Mouse (Mus musculus) MEL (cell line): Measurements from ENCODE around the gene Ssc5d. TPM values are rescaled to one million over a fixed set of nuclear protein-coding genes. Genes with fewer than 3 reads are reported as not detected.

Experiments used
- DNase-seq: peaks from one replicate; pipeline ENCODE4 v3.0.0; 2011; ENCODE audit warnings: low read depth, low spot score
- H3K27ac ChIP-seq: 2 replicates; pipeline ENCODE4 v1.5.1; 2012; ENCODE audit warnings: low read depth, mild to moderate bottlenecking, control low read depth, low read length, moderate library complexity; ENCODE audit not compliant: control insufficient read depth
- H3K27me3 ChIP-seq, 2 experiments: fragments of 150-350 bp in 1 of 2; sonication (generic) in 1 of 2; 2 replicates each; pipeline ENCODE4 v1.6.1; 2012; ENCODE audit warnings: low read length in 2 of 2, mild to moderate bottlenecking in 2 of 2, improper control_type of control experiment in 1 of 2, moderate library complexity in 1 of 2; ENCODE audit not compliant: insufficient read depth in 2 of 2, control insufficient read depth in 1 of 2
- H3K36me3 ChIP-seq, 2 experiments: 2 replicates each; pipeline ENCODE4 v1.6.1; 2012 to 2014; ENCODE audit warnings: low read length in 2 of 2, improper control_type of control experiment in 1 of 2, inconsistent platforms in 1 of 2, mild to moderate bottlenecking in 1 of 2; ENCODE audit not compliant: insufficient read depth in 2 of 2, control insufficient read depth in 1 of 2
- H3K4me1 ChIP-seq, 2 experiments: fragments of 150-350 bp in 1 of 2; sonication (generic) in 1 of 2; 2 replicates each; pipeline ENCODE4 v1.6.1; 2012; ENCODE audit warnings: low read length in 2 of 2, improper control_type of control experiment in 1 of 2, mild to moderate bottlenecking in 1 of 2; ENCODE audit not compliant: insufficient read depth in 2 of 2, control insufficient read depth in 1 of 2
- H3K4me3 ChIP-seq, 2 experiments: fragments of 150-350 bp in 1 of 2; sonication (generic) in 1 of 2; 2 replicates each; pipeline ENCODE4 v1.5.1; 2012; ENCODE audit warnings: low read depth in 2 of 2, low read length in 2 of 2, mild to moderate bottlenecking in 2 of 2, moderate library complexity in 2 of 2, control low read depth in 1 of 2, improper control_type of control experiment in 1 of 2; ENCODE audit not compliant: control insufficient read depth in 1 of 2, insufficient read depth in 1 of 2
- H3K79me2 ChIP-seq: 2 replicates; pipeline ENCODE4 v1.6.1; 2012; ENCODE audit warnings: mild to moderate bottlenecking, low read length, moderate library complexity; ENCODE audit not compliant: control insufficient read depth, poor library complexity, insufficient read depth
- H3K9ac ChIP-seq: 2 replicates; pipeline ENCODE4 v1.6.1; 2012; ENCODE audit warnings: low read depth, mild to moderate bottlenecking, control low read depth, low read length, moderate library complexity; ENCODE audit not compliant: control insufficient read depth, poor library complexity, severe bottlenecking
- H3K9me3 ChIP-seq: fragments of 150-350 bp; sonication (generic); replicated peaks from 2 replicates; pipeline ENCODE4 v1.6.1; 2012; ENCODE audit warnings: mild to moderate bottlenecking, low read length, improper control_type of control experiment, moderate library complexity; ENCODE audit not compliant: insufficient read depth
- CHD2 ChIP-seq: IDR thresholded peaks from 2 replicates; pipeline ENCODE4 v1.6.1; 2011; ENCODE audit warnings: low read length, improper control_type of control experiment
- CTCF ChIP-seq, 3 experiments: IDR thresholded peaks in 2 of 3; conservative IDR thresholded peaks in 1 of 3; 2 replicates each; pipeline ENCODE4 v1.5.1; 2011 to 2012; ENCODE audit warnings: low read length in 3 of 3, low read depth in 2 of 3, mild to moderate bottlenecking in 2 of 3, improper control_type of control experiment in 1 of 3, inconsistent platforms in 1 of 3, mixed read lengths in 1 of 3, moderate library complexity in 1 of 3; ENCODE audit not compliant: control insufficient read depth in 1 of 3, insufficient read depth in 1 of 3, poor library complexity in 1 of 3, severe bottlenecking in 1 of 3
- EP300 ChIP-seq, 2 experiments: IDR thresholded peaks; 2 replicates each; pipeline ENCODE4 v1.6.1; 2011; ENCODE audit warnings: improper control_type of control experiment in 2 of 2, low read length in 2 of 2, low read depth in 1 of 2, mild to moderate bottlenecking in 1 of 2
- GABPA ChIP-seq: IDR thresholded peaks from 2 replicates; pipeline ENCODE4 v1.6.1; 2012; ENCODE audit warnings: low read depth, mild to moderate bottlenecking, inconsistent platforms, low read length, improper control_type of control experiment, moderate library complexity
- GATA1 ChIP-seq: IDR thresholded peaks from 2 replicates; pipeline ENCODE4 v1.6.1; 2011; ENCODE audit warnings: low read depth, low read length, improper control_type of control experiment
- KAT2A ChIP-seq: conservative IDR thresholded peaks from 2 replicates; pipeline ENCODE4 v1.6.1; 2012; ENCODE audit warnings: low read depth, low read length, improper control_type of control experiment, inconsistent platforms
- MAFK ChIP-seq: IDR thresholded peaks from 2 replicates; pipeline ENCODE4 v1.6.1; 2011; ENCODE audit warnings: low read depth, mild to moderate bottlenecking, low read length, improper control_type of control experiment, borderline replicate concordance
- MAZ ChIP-seq: IDR thresholded peaks from 2 replicates; pipeline ENCODE4 v1.6.1; 2012; ENCODE audit warnings: low read depth, mild to moderate bottlenecking, inconsistent platforms, low read length, improper control_type of control experiment
- MXI1 ChIP-seq: IDR thresholded peaks from 2 replicates; pipeline ENCODE4 v1.6.1; 2011; ENCODE audit warnings: mild to moderate bottlenecking, low read depth, low read length, improper control_type of control experiment
- MYC ChIP-seq: IDR thresholded peaks from 2 replicates; pipeline ENCODE4 v1.6.1; 2011; ENCODE audit warnings: low read depth, mild to moderate bottlenecking, low read length, improper control_type of control experiment, moderate library complexity
- RAD21 ChIP-seq: IDR thresholded peaks from 2 replicates; pipeline ENCODE4 v1.6.1; 2011; ENCODE audit warnings: mild to moderate bottlenecking, low read depth, low read length, improper control_type of control experiment
- SIN3A ChIP-seq: IDR thresholded peaks from 2 replicates; pipeline ENCODE4 v1.6.1; 2012; ENCODE audit warnings: low read length, improper control_type of control experiment, inconsistent platforms
- SMC3 ChIP-seq: IDR thresholded peaks from 2 replicates; pipeline ENCODE4 v1.6.1; 2011; ENCODE audit warnings: low read depth, low read length, improper control_type of control experiment
- TBP ChIP-seq: IDR thresholded peaks from 2 replicates; pipeline ENCODE4 v1.8.0; 2011; ENCODE audit warnings: low read depth, low read length, improper control_type of control experiment
- TCF12 ChIP-seq: IDR thresholded peaks from 2 replicates; pipeline ENCODE4 v1.6.1; 2014; ENCODE audit warnings: low read depth, mild to moderate bottlenecking, inconsistent platforms, low read length, improper control_type of control experiment, moderate library complexity
- USF1 ChIP-seq: IDR thresholded peaks from 2 replicates; pipeline ENCODE4 v1.6.1; 2014; ENCODE audit warnings: low read depth, mild to moderate bottlenecking, inconsistent platforms, low read length, improper control_type of control experiment, moderate library complexity
- ZC3H11A ChIP-seq: IDR thresholded peaks from 2 replicates; pipeline ENCODE4 v1.6.1; 2012; ENCODE audit warnings: low read depth, mild to moderate bottlenecking, inconsistent platforms, low read length, improper control_type of control experiment
- ZKSCAN1 ChIP-seq: IDR thresholded peaks from 2 replicates; pipeline ENCODE4 v1.6.1; 2012; ENCODE audit warnings: low read depth, mild to moderate bottlenecking, inconsistent platforms, low read length, improper control_type of control experiment, moderate library complexity
- polyA plus RNA-seq, 2 experiments: library from polyadenylated mRNA; stranded (reverse) in 1 of 2; unstranded in 1 of 2; fragments of >175 nt in 1 of 2; fragments of >200 nt in 1 of 2; gene quantifications; 2 replicates each; pipeline versions ENCODE4 v1.2.1 to v1.2.4; 2012; ENCODE audit warnings: low replicate concordance in 2 of 2, low read depth in 1 of 2; ENCODE audit not compliant: insufficient read length in 2 of 2, insufficient read depth in 1 of 2, missing spikeins in 1 of 2
- total RNA-seq: library from RNA; depleted of rRNA; stranded (reverse); fragments of 300-350 nt; gene quantifications from 2 replicates; pipeline ENCODE4 v1.2.3, GENCODE M21; 2012

Ssc5d gene
- total and polyA plus RNA-seq, 3 experiments = 0.04 to 0.17 TPM; not detected in 1

DNA sequence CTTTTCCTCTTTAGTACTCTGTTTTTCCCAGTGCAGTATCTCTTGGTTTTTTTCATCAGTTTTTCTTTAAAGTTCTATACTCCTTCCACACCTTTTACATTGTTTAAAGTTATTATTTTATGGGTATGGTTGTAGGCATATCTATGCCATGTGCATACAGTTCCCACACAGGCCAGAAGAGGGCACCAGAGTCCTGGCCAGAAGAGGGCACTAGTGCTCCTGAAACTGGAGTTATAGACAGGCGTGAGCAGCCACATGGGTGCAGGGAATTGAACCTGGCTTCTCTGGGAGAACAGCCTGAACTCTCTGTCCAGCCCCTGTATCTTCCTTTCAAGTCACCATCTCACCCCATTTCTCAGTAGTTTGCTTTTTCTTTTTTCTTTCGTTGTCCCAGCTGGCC is 12.9 kb downstream of the Ssc5d start:
- TF ChIP-seq MYC (peak; percentile 95), CTCF (IDR thresholded peaks at IDR 0.05 in 2 of 3, conservative IDR thresholded peaks at IDR 0.05 in 1 of 3; ENCODE audit: control insufficient read depth in 1 of 3, insufficient read depth in 1 of 3, low read depth in 2 of 3, low read length in 3 of 3, poor library complexity in 1 of 3, severe bottlenecking in 1 of 3) (peak; percentile 96 to 100 (median 97)), KAT2A (no peak), SIN3A (peak; percentile 66; the same call in 1 of the 2 replicates), ZC3H11A (peak; percentile 74), MXI1 (peak; percentile 64), SMC3 (peak; percentile 74), EP300 (IDR thresholded peaks at IDR 0.05; ENCODE audit: low read depth in 1 of 2, low read length in 2 of 2) (no peak), RAD21 (peak; percentile 79)
- H3K4me1 ChIP-seq = no peaks in the 10 kb centered on the region
- peak overlapping the region; percentile 17; the same call in 1 of the 2 replicates for H3K9ac ChIP-seq
- no peaks in the 10 kb centered on the region for H3K9me3 ChIP-seq
- no peak overlapping the region for H3K27ac ChIP-seq
- DNase-seq = peak; percentile 82
- no peaks in the 10 kb centered on the region for H3K36me3 ChIP-seq
- H3K79me2 ChIP-seq = no peaks in the 10 kb centered on the region
- no peaks in the 10 kb centered on the region for H3K27me3 ChIP-seq
- H3K4me3 ChIP-seq = 0 out of 4 replicates have a peak overlapping the region, but pooled peaks of 1 of the 2 experiments have one; percentile 7

DNA sequence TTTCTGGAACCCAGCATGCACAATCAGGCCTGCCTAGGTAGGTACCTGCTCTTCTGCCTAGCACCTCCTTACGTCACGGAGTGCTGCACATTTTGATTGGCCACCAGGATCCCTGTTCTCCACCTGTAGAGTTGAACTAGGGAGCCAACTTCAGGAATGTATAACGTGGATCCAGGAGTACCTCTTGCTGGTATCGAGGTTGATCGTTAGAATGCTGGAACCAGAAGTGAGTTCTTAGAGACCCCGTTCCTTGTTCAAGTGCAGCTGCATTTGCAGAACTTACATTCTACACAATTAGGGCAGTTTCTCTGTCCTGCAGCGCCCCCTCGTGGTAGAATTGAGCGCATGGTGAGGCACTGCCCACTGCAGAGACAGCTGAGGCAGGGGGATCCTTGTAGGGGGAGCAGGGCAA is 14.5 kb downstream of the Ssc5d start:
- no peaks in the 10 kb centered on the region for H3K36me3 ChIP-seq
- H3K79me2 ChIP-seq = no peaks in the 10 kb centered on the region
- no peaks in the 10 kb centered on the region for H3K4me1 ChIP-seq
- no peak overlapping the region for H3K4me3 ChIP-seq
- peak; percentile 84 for DNase-seq
- no peak overlapping the region for H3K9ac ChIP-seq
- H3K27ac ChIP-seq = no peak overlapping the region
- TF ChIP-seq CHD2 (peak; percentile 69), SMC3 (peak; percentile 80), GABPA (no peak), CTCF (IDR thresholded peaks at IDR 0.05 in 2 of 3, conservative IDR thresholded peaks at IDR 0.05 in 1 of 3; ENCODE audit: control insufficient read depth in 1 of 3, insufficient read depth in 1 of 3, low read depth in 2 of 3, low read length in 3 of 3, poor library complexity in 1 of 3, severe bottlenecking in 1 of 3) (peak; percentile 73 to 93 (median 93)), ZKSCAN1 (no peak), ZC3H11A (peak; percentile 65), TBP (no peak), RAD21 (peak; percentile 91), TCF12 (no peak)
- TF ChIP-seq, all 39 proteins: peak for 5
- Histone ChIP-seq H3K9me3 (no peaks in the 10 kb centered on the region), H3K27me3 (no peaks in the 10 kb centered on the region)

GRCm38 (mm10) chr7:4942673-4943072 is 17.1 kb downstream of the Ssc5d start:
- Histone ChIP-seq H3K36me3 (no peaks in the 10 kb centered on the region), H3K4me3 (no peak overlapping the region), H3K4me1 (no peaks in the 10 kb centered on the region), H3K9ac (no peak overlapping the region), H3K27ac (no peak overlapping the region), H3K79me2 (no peaks in the 10 kb centered on the region), H3K27me3 (no peaks in the 10 kb centered on the region), H3K9me3 (no peaks in the 10 kb centered on the region)
- TF ChIP-seq SIN3A = no peak
- TF ChIP-seq USF1 = no peak
- no peak for TF ChIP-seq MAFK
- TF ChIP-seq MAZ = no peak
- TF ChIP-seq GATA1 = no peak
- DNase-seq = no peak
